Mouse (Mus musculus) cerebellum, adult 2 months (tissue): ENCODE data around the gene Gm14391.
"Not testable (repeated sequence)": the region's sequence is repeated elsewhere in the genome, so short reads cannot be mapped to it uniquely, and the experiment has no call there.

Experiments used
- CTCF ChIP-seq: fragments of 200-500 bp; IDR thresholded peaks from 2 replicates; pipeline ENCODE4 v1.5.1; 2011; ENCODE audit warnings: low read depth, mild to moderate bottlenecking, control low read depth, low read length, moderate library complexity, borderline replicate concordance; ENCODE audit not compliant: insufficient read depth
- POLR2A ChIP-seq: fragments of 200-500 bp; IDR thresholded peaks from 2 replicates; pipeline ENCODE4 v1.6.1; 2011; ENCODE audit warnings: low read length, control low read depth, borderline replicate concordance; ENCODE audit not compliant: insufficient read depth

DNA sequence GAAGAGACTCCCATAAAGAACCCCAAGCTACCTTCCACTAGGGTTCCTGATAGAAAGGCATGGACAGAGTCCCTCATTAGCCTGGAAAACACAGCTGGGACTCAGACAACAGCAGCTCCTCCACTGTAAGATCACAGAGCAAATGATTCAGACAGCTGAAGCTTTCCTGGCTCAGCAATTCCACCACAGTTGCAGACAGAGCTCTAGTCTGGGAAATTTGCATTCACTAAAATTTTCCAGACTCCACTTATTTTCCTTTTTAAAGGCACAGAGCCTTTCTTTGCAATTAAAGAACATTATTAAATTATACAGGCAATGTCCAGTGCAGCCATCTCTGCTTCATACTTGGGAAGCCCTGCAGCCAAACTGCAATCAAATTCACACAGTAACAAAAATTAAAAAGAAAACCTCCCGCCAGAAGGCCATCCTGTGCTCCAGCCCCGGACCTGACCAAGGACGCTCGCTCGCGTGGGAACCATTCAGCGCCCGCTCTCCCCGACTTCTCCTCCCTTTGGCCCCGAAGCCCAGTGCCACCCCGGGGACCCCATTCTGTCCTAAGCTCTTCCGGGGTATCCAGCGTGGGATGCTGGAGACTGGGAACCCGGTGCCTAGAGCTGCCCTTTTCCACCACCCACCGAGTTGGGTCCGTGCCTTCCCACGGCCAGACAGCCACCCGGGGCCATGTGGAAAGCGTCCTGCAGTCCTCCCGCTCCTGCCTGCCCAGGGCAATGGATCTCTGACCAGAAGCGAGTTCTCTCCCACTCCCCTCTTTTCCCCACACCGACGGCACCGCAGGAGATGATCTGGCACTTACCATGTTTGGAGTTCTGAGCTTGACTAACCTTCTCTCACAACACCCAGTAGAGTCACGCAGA, 65.4 kb downstream of the Gm14391 start:
- not testable (repeated sequence) for TF ChIP-seq CTCF, POLR2A
